ENCODE assay signal across 7 mouse cellular contexts in the genomic region with DNA sequence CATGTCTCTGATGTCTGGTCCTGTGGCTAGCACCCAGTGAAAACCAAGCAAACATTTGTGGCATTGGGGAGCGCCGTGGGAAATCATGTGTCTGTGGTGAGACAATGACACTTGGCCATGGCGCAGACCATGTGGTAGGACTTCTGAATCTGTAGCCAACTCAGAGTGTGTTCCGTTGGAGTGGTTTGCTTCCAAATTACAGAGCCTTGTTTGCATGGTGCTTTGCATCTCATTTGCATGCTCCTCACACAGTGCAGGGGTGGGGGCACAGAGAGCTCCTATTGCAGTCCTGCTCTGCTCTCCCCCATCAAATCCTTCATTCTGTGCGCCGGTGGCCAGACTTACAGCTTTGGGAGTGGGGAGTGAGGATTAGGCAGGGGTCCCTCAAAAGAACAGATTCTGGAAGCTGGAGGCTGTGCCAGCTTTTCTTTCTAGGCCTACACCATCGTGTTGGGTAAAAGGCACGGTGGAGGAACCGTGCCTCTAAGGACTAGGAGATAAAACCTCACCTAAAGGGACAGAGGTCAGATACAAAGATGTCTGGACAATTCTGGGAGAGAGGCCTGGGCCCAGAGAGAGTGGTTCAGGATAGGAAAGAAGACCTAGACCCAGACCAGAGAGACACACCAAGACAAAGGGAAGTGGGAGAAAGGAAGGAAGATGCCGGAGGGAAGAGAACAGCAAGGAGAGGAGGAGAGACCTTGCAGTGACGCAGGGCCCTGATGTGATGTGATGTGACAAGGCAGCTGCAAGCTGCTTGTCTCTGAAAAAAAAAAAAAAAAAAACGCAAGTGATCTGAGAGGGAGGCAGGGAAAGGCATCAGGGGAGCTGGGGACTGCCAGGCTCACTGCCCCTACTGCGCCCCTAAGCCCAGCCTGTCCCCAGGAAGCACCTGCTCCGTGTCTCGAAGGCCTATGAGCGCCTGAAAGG.
DNase-seq lines count a peak whose midpoint lies in the region; ATAC-seq lines count a peak whose summit lies in the region.

No protein-coding gene starts in this region.

- peak; percentile 78 for DNase-seq in hindbrain, embryonic 14.5 days (ENCODE audit: low spot score)
- DNase-seq in limb, embryonic 10.5 days (ENCODE audit: low spot score) = no peak
- peak; percentile 46 to 71 for DNase-seq in right cerebral cortex, adult 2 months (ENCODE audit: low spot score in 2 of 2)
- no peak for DNase-seq in thymus, postnatal 36 days
- DNase-seq in ovary, postnatal 14 days (ENCODE audit: low spot score) = no peak
- no peak for DNase-seq in urinary bladder, adult 18-20 months (ENCODE audit: low spot score in 2 of 2)

- peak overlapping the region; percentile 98 for H3K27ac ChIP-seq in forebrain, embryonic 12.5 days
- peak overlapping the region; percentile 90 for H3K27ac ChIP-seq in hindbrain, embryonic 14.5 days
- H3K27ac ChIP-seq in limb, embryonic 10.5 days = peak overlapping the region; percentile 44; the same call in 1 of the 2 replicates

- no peaks in the 10 kb centered on the region for H3K27me3 ChIP-seq in forebrain, embryonic 12.5 days
- H3K27me3 ChIP-seq in hindbrain, embryonic 14.5 days (ENCODE audit: control insufficient read depth, insufficient read depth, low read length) = no peaks in the 10 kb centered on the region
- H3K27me3 ChIP-seq in limb, embryonic 10.5 days (ENCODE audit: low read depth, poor library complexity, severe bottlenecking) = no peaks in the 10 kb centered on the region

- peak overlapping the region; percentile 27; the same call in 1 of the 2 replicates for H3K9ac ChIP-seq in forebrain, embryonic 12.5 days
- peak overlapping the region; percentile 1; the same call in 1 of the 2 replicates for H3K9ac ChIP-seq in hindbrain, embryonic 14.5 days

- no peak overlapping the region for H3K4me3 ChIP-seq in forebrain, embryonic 12.5 days (replicated peaks)
- H3K4me3 ChIP-seq in hindbrain, embryonic 14.5 days (replicated peaks; ENCODE audit: low read length) = no peak overlapping the region
- no peak overlapping the region for H3K4me3 ChIP-seq in limb, embryonic 10.5 days

- WGBS in forebrain, embryonic 12.5 days = 34% methylated on average over 15 of the region's 16 CpGs
- 28% methylated on average over 15 of the region's 16 CpGs for WGBS in hindbrain, embryonic 14.5 days
- WGBS in limb, embryonic 10.5 days = 67% methylated on average over 16 of the region's 16 CpGs

- H3K36me3 ChIP-seq in forebrain, embryonic 12.5 days (replicated peaks) = no peaks in the 10 kb centered on the region
- no peaks in the 10 kb centered on the region for H3K36me3 ChIP-seq in hindbrain, embryonic 14.5 days (replicated peaks; ENCODE audit: control insufficient read depth, insufficient read depth)
- H3K36me3 ChIP-seq in limb, embryonic 10.5 days = no peaks in the 10 kb centered on the region

- no peaks in the 10 kb centered on the region for H3K9me3 ChIP-seq in forebrain, embryonic 12.5 days
- no peaks in the 10 kb centered on the region for H3K9me3 ChIP-seq in hindbrain, embryonic 14.5 days (ENCODE audit: control insufficient read depth, low read length)
- no peaks in the 10 kb centered on the region for H3K9me3 ChIP-seq in limb, embryonic 10.5 days (replicated peaks)

- peaks cover 52% of the 10 kb centered on the region for H3K4me1 ChIP-seq in forebrain, embryonic 12.5 days
- H3K4me1 ChIP-seq in hindbrain, embryonic 14.5 days (replicated peaks; ENCODE audit: control insufficient read depth, insufficient read depth, low read length) = peaks cover 45% of the 10 kb centered on the region
- peaks cover 23% of the 10 kb centered on the region for H3K4me1 ChIP-seq in limb, embryonic 10.5 days

- ATAC-seq in forebrain, embryonic 12.5 days (ENCODE audit: low FRiP score) = peak; percentile 84
- ATAC-seq in hindbrain, embryonic 14.5 days (ENCODE audit: low FRiP score) = peak; percentile 76

- no peak overlapping the region for H3K4me2 ChIP-seq in forebrain, embryonic 12.5 days
- no peak overlapping the region for H3K4me2 ChIP-seq in hindbrain, embryonic 14.5 days (replicated peaks)

Comparison
In these comparisons a context has a peak if more than half of its experiments do, and no peak if none do; other contexts are left out.
1. H3K27ac ChIP-seq: peak in every context shown above with its lines; median percentile 98 in forebrain, embryonic 12.5 days; 90 in hindbrain, embryonic 14.5 days; 44 in limb, embryonic 10.5 days.
2. DNase-seq: peak in hindbrain, embryonic 14.5 days (single experiment) and right cerebral cortex, adult 2 months (2 of 2); none in limb, embryonic 10.5 days (single experiment), thymus, postnatal 36 days (0 of 2), ovary, postnatal 14 days (single experiment) and urinary bladder, adult 18-20 months (0 of 2).